Mouse (Mus musculus): Measurements from ENCODE around the gene Cmtm1. TPM values are rescaled to one million over a fixed set of nuclear protein-coding genes. Genes with fewer than 3 reads are reported as not detected.

Cmtm1 gene
- polyA plus RNA-seq, 2 experiments from 2014 or later: not detected

Other genes with a start within 250 kb of the Cmtm1 start
- not detected for gene Cdh5, start 208.5 kb downstream of the Cmtm1 start, polyA plus RNA-seq (2017; shearing (Covaris generic))
- gene Bean1, start 139.7 kb downstream of the Cmtm1 start, polyA plus RNA-seq (2017; shearing (Covaris generic)): not detected
- gene Tk2, start 61.6 kb downstream of the Cmtm1 start, polyA plus RNA-seq (2017; shearing (Covaris generic)): 10 to 100 TPM; 41.8 to 62.5 TPM
- gene Cklf, start 59.3 kb downstream of the Cmtm1 start, polyA plus RNA-seq (2017; shearing (Covaris generic)): 10 to 100 TPM; 99.5 TPM
- gene Cmtm2a, start 17.0 kb downstream of the Cmtm1 start, polyA plus RNA-seq (2017; shearing (Covaris generic)): under 1 TPM in 1 of 2 experiments, not detected in 1; 0.54 TPM
- gene Gm45711, start 64 bp downstream of the Cmtm1 start, polyA plus RNA-seq (2017; shearing (Covaris generic)): not detected
- not detected for gene Gm11020, start 11.4 kb upstream of the Cmtm1 start, polyA plus RNA-seq (2017; shearing (Covaris generic))
- not detected for gene Cmtm2b, start 12.1 kb upstream of the Cmtm1 start, polyA plus RNA-seq (2017; shearing (Covaris generic))
- 10 to 100 TPM; 17.4 to 22.8 TPM for gene Cmtm3, start 29.3 kb upstream of the Cmtm1 start, polyA plus RNA-seq (2017; shearing (Covaris generic))
- gene Cmtm4, start 85.7 kb upstream of the Cmtm1 start, polyA plus RNA-seq (2017; shearing (Covaris generic)): under 1 TPM; 0.16 to 0.43 TPM
- 10 to 100 TPM; 28.1 to 31.0 TPM for gene Dync1li2, start 132.9 kb upstream of the Cmtm1 start, polyA plus RNA-seq (2017; shearing (Covaris generic))
- under 1 TPM in 1 of 2 experiments, not detected in 1; 0.42 TPM for gene Terb1, start 199.8 kb upstream of the Cmtm1 start, polyA plus RNA-seq (2017; shearing (Covaris generic))
- 10 to 100 TPM; 80.6 to 94.4 TPM for gene Nae1, start 224.5 kb upstream of the Cmtm1 start, polyA plus RNA-seq (2017; shearing (Covaris generic))
- gene Car7, start 224.5 kb upstream of the Cmtm1 start, polyA plus RNA-seq (2017; shearing (Covaris generic)): 1 to 10 TPM; 4.5 to 7.3 TPM